Mouse (Mus musculus): ENCODE data around the gene Pid1. TPM values are rescaled to one million over a fixed set of nuclear protein-coding genes. Genes with fewer than 3 reads are reported as not detected.
"Not testable (repeated sequence)": the region's sequence is repeated elsewhere in the genome, so short reads cannot be mapped to it uniquely, and the experiment has no call there.

Gene Pid1
- polyA plus RNA-seq, 1 experiment from 2014 or later: 25.1 TPM

DNA sequence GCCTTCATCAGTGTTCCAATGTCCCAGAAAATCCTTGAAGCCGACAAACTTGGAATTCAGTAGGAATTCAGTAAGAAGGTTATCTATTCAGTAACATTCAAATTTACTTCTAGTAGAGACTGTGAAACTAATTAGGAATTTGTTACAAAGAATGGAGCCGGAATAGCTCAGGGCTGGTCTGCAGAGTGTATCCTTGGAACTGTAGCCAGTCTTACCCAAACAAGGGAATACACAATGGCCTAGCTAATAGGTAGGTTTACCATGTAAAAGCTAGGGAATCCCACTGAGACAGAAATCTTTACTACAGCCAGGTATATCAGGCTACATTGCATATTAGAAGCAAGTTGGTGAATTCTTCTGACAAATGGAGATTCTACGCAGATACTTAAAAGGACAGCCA is 31.2 kb downstream of the Pid1 start:
- 55% methylated on average over 3 of the region's 3 CpGs for whole genome bisulfite sequencing (ENCODE audit: insufficient replicate concordance)

DNA sequence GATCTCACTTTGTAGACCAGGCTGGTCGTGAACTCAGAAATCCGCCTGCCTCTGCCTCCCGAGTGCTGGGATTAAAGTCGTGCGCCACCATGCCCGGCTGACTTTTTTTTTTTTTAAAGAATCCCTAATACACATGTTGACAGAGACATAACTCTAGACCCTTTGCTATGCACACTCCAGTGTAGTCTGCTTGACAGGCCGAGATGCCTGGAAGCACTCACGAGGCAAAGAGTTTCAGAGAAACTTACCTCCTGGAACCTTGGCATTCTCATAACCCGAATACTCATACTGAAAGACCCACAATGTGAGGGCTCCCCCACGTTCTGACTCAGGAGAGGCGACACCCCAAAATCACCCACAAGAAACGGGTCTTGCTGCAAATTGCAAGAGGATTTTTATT is 32.1 kb downstream of the Pid1 start:
- not testable (repeated sequence) for H3K9ac ChIP-seq (ENCODE audit: low read depth, low read length); H3K27me3 ChIP-seq (ENCODE audit: control insufficient read depth, insufficient read depth, low read depth, low read length); H3K9me3 ChIP-seq (replicated peaks; ENCODE audit: control insufficient read depth, low read length); H3K36me3 ChIP-seq (ENCODE audit: control insufficient read depth, insufficient read depth); H3K27ac ChIP-seq (ENCODE audit: low read length); ATAC-seq (ENCODE audit: low read depth); H3K4me1 ChIP-seq (ENCODE audit: control insufficient read depth, low read depth, low read length); H3K4me3 ChIP-seq (ENCODE audit: low read depth, low read length); H3K4me2 ChIP-seq (ENCODE audit: low read depth, low read length)
- WGBS (ENCODE audit: insufficient replicate concordance): 65% methylated on average over 11 of the region's 12 CpGs

More for the DNA sequence above, 31.2 kb downstream of the Pid1 start:
- H3K27me3 ChIP-seq (ENCODE audit: control insufficient read depth, insufficient read depth, low read depth, low read length); H3K4me3 ChIP-seq (ENCODE audit: low read depth, low read length); H3K9me3 ChIP-seq (replicated peaks; ENCODE audit: control insufficient read depth, low read length); H3K4me2 ChIP-seq (ENCODE audit: low read depth, low read length); ATAC-seq (ENCODE audit: low read depth); H3K4me1 ChIP-seq (ENCODE audit: control insufficient read depth, low read depth, low read length); H3K9ac ChIP-seq (ENCODE audit: low read depth, low read length); H3K36me3 ChIP-seq (ENCODE audit: control insufficient read depth, insufficient read depth); H3K27ac ChIP-seq (ENCODE audit: low read length): not testable (repeated sequence)

DNA sequence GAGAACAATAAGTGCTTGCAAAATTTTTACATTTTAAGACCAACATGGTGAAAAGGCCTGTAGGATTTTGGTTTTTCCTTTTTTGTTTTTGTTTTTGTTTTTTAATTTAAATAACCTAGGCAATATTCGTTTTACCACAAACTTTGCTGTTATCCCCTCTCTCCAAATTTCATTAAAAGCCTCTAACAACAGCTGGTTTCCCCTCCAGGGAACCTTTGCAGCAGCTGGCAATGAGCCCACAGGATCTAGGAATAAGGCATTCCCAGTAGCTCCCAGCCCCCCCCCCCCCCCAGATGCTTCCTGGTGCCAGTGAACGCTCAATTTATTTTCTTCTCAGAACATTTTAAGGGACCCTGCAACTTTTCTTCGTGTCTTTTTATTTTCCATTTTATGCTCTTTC is 38.7 kb downstream of the Pid1 start:
- Histone ChIP-seq H3K27ac (ENCODE audit: low read length) (no peak overlapping the region), H3K9ac (ENCODE audit: low read depth, low read length) (no peak overlapping the region), H3K4me1 (ENCODE audit: control insufficient read depth, low read depth, low read length) (no peaks in the 10 kb centered on the region), H3K36me3 (ENCODE audit: control insufficient read depth, insufficient read depth) (no peaks in the 10 kb centered on the region), H3K4me2 (ENCODE audit: low read depth, low read length) (no peak overlapping the region), H3K4me3 (ENCODE audit: low read depth, low read length) (no peak overlapping the region), H3K9me3 (replicated peaks; ENCODE audit: control insufficient read depth, low read length) (no peaks in the 10 kb centered on the region), H3K27me3 (ENCODE audit: control insufficient read depth, insufficient read depth, low read depth, low read length) (no peaks in the 10 kb centered on the region)
- 56% methylated on average over 3 of the region's 3 CpGs for WGBS (ENCODE audit: insufficient replicate concordance)
- no peak for ATAC-seq (ENCODE audit: low read depth)

DNA sequence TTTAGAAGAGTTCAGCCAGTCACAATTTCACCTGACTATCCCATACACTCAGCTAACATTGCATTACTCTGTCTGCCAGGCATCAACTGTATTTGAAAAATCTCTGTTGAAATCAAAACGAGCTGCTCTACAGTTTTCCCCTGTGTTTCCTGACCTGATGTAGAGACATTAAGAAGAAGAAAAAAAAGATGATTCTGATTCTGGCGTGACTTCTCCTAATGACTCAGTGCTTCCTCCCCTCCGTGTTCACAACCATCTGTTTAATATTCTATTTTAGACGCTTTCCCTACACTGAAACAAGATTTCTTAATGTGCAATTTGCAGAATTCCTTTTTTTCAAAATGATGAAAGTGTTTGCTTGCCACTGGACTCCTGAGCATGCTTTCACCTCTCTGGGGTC is 42.7 kb downstream of the Pid1 start:
- H3K9me3 ChIP-seq (replicated peaks; ENCODE audit: control insufficient read depth, low read length): no peaks in the 10 kb centered on the region
- H3K4me3 ChIP-seq (ENCODE audit: low read depth, low read length): no peak overlapping the region
- ATAC-seq (ENCODE audit: low read depth): no peak
- H3K9ac ChIP-seq (ENCODE audit: low read depth, low read length): no peak overlapping the region
- no peaks in the 10 kb centered on the region for H3K4me1 ChIP-seq (ENCODE audit: control insufficient read depth, low read depth, low read length)
- WGBS (ENCODE audit: insufficient replicate concordance): 40% methylated on average over 4 of the region's 4 CpGs
- H3K27me3 ChIP-seq (ENCODE audit: control insufficient read depth, insufficient read depth, low read depth, low read length): no peaks in the 10 kb centered on the region
- H3K4me2 ChIP-seq (ENCODE audit: low read depth, low read length): no peak overlapping the region
- H3K36me3 ChIP-seq (ENCODE audit: control insufficient read depth, insufficient read depth): no peaks in the 10 kb centered on the region
- no peak overlapping the region for H3K27ac ChIP-seq (ENCODE audit: low read length)

DNA sequence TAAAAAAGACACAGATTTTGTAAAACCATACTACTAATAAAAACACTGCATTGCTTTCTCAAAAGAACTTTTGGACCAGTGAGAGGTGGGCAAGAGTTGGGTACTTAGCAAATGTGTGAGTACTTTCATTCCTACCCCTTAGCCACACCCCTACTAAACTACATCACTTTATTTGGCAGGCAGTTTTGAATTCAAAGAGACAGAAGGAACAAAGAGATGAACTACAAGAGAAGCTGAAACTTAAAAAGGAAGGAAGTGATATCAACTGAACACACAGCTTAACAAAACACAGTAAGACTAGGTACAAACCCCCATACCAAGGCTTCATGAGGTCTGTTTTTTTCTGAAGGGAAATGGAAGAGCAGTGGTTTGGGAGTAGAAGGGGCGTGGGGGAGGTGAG is 45.4 kb downstream of the Pid1 start:
- Histone ChIP-seq H3K9ac (ENCODE audit: low read depth, low read length) (no peak overlapping the region), H3K27me3 (ENCODE audit: control insufficient read depth, insufficient read depth, low read depth, low read length) (no peaks in the 10 kb centered on the region), H3K9me3 (replicated peaks; ENCODE audit: control insufficient read depth, low read length) (no peaks in the 10 kb centered on the region), H3K4me1 (ENCODE audit: control insufficient read depth, low read depth, low read length) (no peaks in the 10 kb centered on the region), H3K4me2 (ENCODE audit: low read depth, low read length) (no peak overlapping the region), H3K4me3 (ENCODE audit: low read depth, low read length) (no peak overlapping the region), H3K36me3 (ENCODE audit: control insufficient read depth, insufficient read depth) (no peaks in the 10 kb centered on the region), H3K27ac (ENCODE audit: low read length) (no peak overlapping the region)
- WGBS (ENCODE audit: insufficient replicate concordance): 21% methylated on average over 1 of the region's 1 CpGs
- ATAC-seq (ENCODE audit: low read depth): no peak

DNA sequence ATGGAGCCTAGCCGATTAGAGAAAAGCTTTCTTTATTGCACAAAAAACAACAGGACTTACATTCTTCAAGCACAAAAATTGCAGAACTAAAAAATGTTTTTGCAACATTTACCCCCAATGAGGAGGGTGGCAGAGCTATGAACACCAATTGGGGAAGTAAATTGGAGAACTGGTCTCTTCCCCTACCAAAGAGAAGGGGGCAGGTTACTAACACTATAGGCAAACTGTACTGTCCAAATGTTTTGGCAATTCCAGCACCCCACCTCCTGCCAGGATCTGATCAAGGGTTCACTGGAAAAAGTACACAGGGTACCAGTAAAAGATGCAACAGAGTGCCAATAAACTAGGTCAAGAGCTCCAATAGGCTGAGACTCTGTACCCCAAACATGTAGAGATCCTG is 46.2 kb downstream of the Pid1 start:
- H3K27ac ChIP-seq (ENCODE audit: low read length): no peak overlapping the region
- no peaks in the 10 kb centered on the region for H3K9me3 ChIP-seq (replicated peaks; ENCODE audit: control insufficient read depth, low read length)
- WGBS (ENCODE audit: insufficient replicate concordance): 53% methylated on average over 1 of the region's 1 CpGs
- no peak for ATAC-seq (ENCODE audit: low read depth)
- H3K4me3 ChIP-seq (ENCODE audit: low read depth, low read length): no peak overlapping the region
- H3K27me3 ChIP-seq (ENCODE audit: control insufficient read depth, insufficient read depth, low read depth, low read length): no peaks in the 10 kb centered on the region
- no peaks in the 10 kb centered on the region for H3K36me3 ChIP-seq (ENCODE audit: control insufficient read depth, insufficient read depth)
- H3K4me2 ChIP-seq (ENCODE audit: low read depth, low read length): no peak overlapping the region
- no peaks in the 10 kb centered on the region for H3K4me1 ChIP-seq (ENCODE audit: control insufficient read depth, low read depth, low read length)
- no peak overlapping the region for H3K9ac ChIP-seq (ENCODE audit: low read depth, low read length)

DNA sequence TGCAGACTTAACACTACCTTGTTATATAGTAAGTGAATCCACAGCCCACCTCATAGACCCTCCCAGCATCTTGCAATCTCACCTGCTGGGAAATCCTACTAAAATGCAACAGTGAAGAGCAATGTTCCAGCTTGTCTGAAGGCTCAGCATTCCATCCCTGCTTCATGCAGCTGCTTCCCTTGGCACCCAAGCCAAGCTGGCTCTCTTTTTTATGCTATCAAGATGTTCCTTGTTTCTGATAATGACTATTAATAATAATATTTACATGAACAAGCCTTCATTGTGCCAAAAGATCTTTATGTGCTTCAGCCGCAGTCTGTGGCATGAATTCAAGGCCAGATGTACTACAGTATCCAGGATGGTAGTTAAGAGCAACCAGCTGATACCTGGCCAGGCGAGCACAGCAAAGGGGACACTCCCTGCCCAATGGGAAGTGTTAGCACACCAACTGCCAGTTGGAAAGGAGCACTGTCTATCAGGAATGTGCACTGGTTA is 54.0 kb downstream of the Pid1 start:
- no peaks in the 10 kb centered on the region for H3K36me3 ChIP-seq (ENCODE audit: control insufficient read depth, insufficient read depth)
- WGBS (ENCODE audit: insufficient replicate concordance): 41% methylated on average over 2 of the region's 2 CpGs
- no peaks in the 10 kb centered on the region for H3K4me1 ChIP-seq (ENCODE audit: control insufficient read depth, low read depth, low read length)
- H3K27ac ChIP-seq (ENCODE audit: low read length): no peak overlapping the region
- H3K9ac ChIP-seq (ENCODE audit: low read depth, low read length): no peak overlapping the region
- no peaks in the 10 kb centered on the region for H3K27me3 ChIP-seq (ENCODE audit: control insufficient read depth, insufficient read depth, low read depth, low read length)
- H3K9me3 ChIP-seq (replicated peaks; ENCODE audit: control insufficient read depth, low read length): no peaks in the 10 kb centered on the region
- H3K4me2 ChIP-seq (ENCODE audit: low read depth, low read length): no peak overlapping the region
- H3K4me3 ChIP-seq (ENCODE audit: low read depth, low read length): no peak overlapping the region
- ATAC-seq (ENCODE audit: low read depth): no peak

DNA sequence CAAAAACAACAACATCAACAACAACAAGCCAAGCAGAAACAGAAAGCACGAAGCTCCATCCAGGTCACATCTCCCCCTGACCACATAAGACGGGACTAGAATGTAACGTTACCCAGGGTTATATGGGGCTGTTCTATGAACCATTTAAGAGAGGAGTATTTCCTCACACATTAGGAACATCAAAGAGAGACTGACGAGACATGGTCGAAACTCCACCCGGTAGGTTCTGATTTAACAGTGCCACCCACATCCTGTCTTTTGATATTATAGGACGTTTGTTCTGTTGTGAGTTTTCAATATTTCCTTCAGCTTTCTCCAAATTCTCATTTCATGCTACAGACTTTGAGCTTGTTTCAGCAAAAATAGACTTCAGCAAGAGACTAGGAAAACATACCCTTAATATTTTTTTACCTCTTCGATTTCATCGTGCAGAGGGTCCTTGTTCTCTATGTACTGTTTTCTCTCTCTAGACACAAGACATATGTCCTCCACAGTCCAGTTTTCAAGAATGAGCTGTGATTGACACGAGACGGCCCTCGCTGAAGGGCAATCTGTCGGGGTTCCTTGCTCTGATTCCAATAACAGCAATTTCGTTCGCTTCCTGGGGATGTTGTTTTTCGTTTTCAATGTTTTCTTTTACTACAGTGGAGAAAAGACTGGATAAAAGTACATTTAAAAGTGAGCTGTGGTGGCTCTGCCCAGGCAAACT is 58.1 kb downstream of the Pid1 start:
- no peak overlapping the region for H3K9ac ChIP-seq (ENCODE audit: low read depth, low read length)
- no peaks in the 10 kb centered on the region for H3K27me3 ChIP-seq (ENCODE audit: control insufficient read depth, insufficient read depth, low read depth, low read length)
- no peaks in the 10 kb centered on the region for H3K4me1 ChIP-seq (ENCODE audit: control insufficient read depth, low read depth, low read length)
- H3K4me3 ChIP-seq (ENCODE audit: low read depth, low read length): no peak overlapping the region
- H3K4me2 ChIP-seq (ENCODE audit: low read depth, low read length): no peak overlapping the region
- ATAC-seq (ENCODE audit: low read depth): no peak
- no peak overlapping the region for H3K27ac ChIP-seq (ENCODE audit: low read length)
- H3K9me3 ChIP-seq (replicated peaks; ENCODE audit: control insufficient read depth, low read length): no peaks in the 10 kb centered on the region
- 62% methylated on average over 16 of the region's 16 CpGs for WGBS (ENCODE audit: insufficient replicate concordance)
- no peaks in the 10 kb centered on the region for H3K36me3 ChIP-seq (ENCODE audit: control insufficient read depth, insufficient read depth)

DNA sequence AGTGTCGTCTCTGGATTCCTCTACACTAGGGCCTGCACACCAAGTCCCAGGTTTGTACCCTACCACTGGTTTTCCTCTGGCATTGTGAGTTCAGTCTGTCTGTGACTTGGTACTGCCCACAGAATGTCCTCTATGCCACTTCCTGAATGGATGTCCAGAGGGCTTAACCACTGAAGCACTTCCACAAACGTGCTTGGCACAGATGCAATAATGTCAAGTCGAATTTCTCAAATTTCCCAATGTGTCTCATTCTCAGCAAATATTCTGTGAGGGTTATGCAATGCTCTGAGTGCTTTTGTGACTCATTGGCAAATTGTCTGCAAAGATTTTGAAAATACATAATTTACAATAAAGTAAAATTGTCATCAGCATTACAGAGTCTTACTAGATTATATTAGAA is 61.2 kb downstream of the Pid1 start:
- H3K9ac ChIP-seq (ENCODE audit: low read depth, low read length): no peak overlapping the region
- H3K27me3 ChIP-seq (ENCODE audit: control insufficient read depth, insufficient read depth, low read depth, low read length): no peaks in the 10 kb centered on the region
- WGBS (ENCODE audit: insufficient replicate concordance): 35% methylated on average over 3 of the region's 3 CpGs
- no peak overlapping the region for H3K27ac ChIP-seq (ENCODE audit: low read length)
- no peaks in the 10 kb centered on the region for H3K36me3 ChIP-seq (ENCODE audit: control insufficient read depth, insufficient read depth)
- no peak overlapping the region for H3K4me3 ChIP-seq (ENCODE audit: low read depth, low read length)
- ATAC-seq (ENCODE audit: low read depth): no peak
- H3K9me3 ChIP-seq (replicated peaks; ENCODE audit: control insufficient read depth, low read length): no peaks in the 10 kb centered on the region
- no peak overlapping the region for H3K4me2 ChIP-seq (ENCODE audit: low read depth, low read length)
- H3K4me1 ChIP-seq (ENCODE audit: control insufficient read depth, low read depth, low read length): no peaks in the 10 kb centered on the region

Data from liver, embryonic 16.5 days (tissue).